Mouse (Mus musculus) kidney, postnatal 36 days (tissue): ENCODE measurements around the gene Olfr1555-ps1.
"Not testable (repeated sequence)": the region's sequence is repeated elsewhere in the genome, so short reads cannot be mapped to it uniquely, and the experiment has no call there.

Experiments used
- DNase-seq, 2 experiments: peaks; one replicate each; pipeline ENCODE4 v3.0.0; 2021 to 2022; ENCODE audit warnings: mixed read lengths in 2 of 2

Gene Olfr1555-ps1

DNA sequence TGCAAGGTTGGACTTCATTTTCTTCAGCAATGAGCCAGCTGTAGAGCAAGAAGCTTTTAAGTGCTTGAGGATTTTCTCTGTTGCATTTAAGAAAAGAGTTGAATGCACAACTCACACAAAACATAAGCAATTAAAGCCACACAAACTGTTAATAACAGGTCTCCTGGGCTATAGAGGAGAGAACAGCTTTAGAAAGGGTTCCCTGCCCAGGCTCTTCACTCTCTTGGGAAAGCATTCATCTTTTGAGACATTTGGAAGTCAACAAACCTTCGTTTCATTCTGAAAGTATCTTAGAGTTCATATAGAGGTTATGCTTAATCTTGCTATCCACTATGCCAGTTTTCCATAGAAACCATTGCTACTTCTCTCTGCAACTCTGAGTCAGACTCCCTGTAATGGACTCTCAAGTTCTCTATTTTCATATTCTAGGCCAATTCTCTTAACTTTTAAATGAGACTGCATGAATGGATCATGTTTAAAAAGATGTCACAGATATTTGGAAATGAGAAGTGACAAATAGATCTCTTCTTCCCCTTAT is at the start of gene Olfr1555-ps1:
TSS of gene Olfr1555-ps1 (minus strand) at position 51 of the 538 bp plus-strand sequence.
- not testable (repeated sequence) for DNase-seq

DNA sequence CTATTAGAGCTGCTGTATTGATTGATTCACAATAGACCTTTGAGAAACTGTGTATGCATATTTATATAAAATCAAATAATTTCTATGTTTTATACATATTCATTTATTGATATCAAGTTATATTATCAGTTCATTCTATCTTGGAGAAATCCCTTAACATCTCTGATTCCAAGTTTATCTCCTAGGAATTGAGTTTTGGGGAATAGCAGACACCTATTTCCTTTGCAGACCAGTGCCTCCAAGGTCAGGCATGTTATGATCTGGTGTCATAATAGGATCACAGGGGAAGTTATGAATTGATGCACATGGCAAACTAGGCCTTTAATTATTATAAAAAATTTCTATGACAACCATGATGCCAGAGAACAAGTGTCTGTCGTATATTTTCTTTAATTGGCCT is 30.4 kb upstream of the Olfr1555-ps1 start, which contains the start of gene Olfr1431:
TSS of gene Olfr1431 (plus strand) at position 301 of the 400 bp plus-strand sequence.
- DNase-seq = no peak

DNA sequence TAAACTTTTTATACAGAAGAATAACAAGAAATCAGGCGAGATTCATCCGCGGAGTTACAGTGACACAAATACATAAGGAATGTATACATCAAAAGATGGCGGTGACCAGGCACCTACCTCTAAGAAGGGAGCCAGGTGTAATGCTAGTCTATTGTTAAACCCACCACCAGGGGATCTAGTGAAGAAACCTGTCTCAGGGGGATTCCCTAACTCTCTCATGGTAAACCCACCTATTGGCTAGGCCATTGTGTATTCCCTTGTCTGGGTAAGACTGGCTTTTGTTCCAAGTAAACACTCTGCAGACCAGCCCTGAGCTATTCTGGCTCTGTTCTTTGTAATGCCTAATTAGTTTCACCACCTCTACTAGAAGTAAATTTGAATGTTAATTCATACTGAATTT is 29.2 kb upstream of the Olfr1555-ps1 start:
- not testable (repeated sequence) for DNase-seq

DNA sequence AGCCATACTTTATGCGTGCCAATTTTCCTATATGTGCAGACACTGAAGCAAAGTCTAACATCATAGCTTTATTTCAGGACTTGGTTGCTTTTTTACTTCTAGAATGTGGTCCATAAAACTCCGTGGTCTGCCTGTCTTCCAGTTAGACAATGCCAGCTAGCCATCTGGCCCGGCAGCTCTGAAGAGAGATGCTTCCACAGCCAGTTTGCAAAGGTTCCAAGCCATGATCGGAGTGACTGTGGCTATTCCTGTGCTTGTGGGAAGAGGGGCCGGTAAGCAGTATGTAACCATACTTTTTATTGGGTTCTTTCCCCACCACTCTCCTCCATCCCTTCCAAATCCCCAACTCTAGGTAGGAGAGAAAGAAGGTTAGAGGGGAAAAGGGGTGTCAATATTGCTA is 5.5 kb upstream of the Olfr1555-ps1 start:
- not testable (repeated sequence) for DNase-seq

DNA sequence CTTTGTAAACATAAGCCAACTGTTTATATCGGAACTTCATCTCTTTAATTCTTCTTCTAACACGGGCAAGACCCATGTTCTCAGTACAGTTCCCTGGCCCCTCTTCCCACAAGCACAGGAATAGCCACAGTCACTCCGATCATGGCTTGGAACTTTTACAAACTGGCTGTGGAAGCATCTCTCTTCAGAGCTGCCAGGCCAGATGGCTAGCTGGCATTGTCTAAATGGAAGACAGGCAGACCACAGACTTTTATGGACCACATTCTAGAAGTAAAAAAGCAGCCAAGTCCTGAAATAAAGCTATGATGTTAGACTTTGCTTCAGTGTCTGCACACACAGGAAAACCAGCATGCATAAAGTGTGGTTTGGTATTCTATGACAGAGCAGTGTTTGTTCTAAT is 24.5 kb downstream of the Olfr1555-ps1 start:
- no peak for DNase-seq

DNA sequence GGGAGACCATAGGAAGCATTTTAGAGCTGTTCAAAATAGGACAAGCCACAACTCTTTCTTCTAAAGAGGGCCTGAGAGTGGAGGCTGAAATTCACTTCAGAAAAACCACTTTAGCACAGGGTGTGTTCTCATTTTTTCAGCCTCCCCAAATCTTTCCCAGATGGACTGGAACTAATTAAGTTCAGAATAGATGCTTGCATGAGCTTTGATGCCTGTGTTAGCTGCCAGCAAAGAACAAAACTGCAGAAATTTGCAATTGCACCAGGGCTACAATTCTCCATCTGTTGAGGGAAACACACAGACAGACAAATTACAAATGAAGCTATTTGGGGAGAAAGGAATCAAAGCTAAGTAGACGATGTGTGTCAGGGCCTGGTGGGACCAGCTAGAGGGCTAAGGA is 26.6 kb downstream of the Olfr1555-ps1 start:
- DNase-seq = no peak

DNA sequence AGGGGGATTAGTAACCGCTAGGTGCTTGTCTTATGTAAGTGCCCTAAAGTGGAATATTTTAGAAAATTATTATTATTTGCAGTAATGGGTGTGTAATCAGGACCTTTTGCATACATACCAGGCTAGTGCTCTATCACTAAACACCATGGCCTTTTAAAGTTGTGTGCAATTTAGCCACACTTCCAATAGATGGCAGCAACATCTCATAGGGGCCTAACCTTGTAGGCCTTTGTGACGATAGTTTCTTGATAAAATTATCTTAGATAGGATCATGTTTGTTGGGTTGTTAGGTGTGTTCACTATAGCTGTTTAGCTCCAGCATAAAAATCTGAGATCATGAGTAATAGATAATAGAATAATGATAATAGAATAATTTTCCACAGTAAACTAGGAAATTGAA is 35.6 kb downstream of the Olfr1555-ps1 start:
- peak; percentile 6 to 40 for DNase-seq

DNA sequence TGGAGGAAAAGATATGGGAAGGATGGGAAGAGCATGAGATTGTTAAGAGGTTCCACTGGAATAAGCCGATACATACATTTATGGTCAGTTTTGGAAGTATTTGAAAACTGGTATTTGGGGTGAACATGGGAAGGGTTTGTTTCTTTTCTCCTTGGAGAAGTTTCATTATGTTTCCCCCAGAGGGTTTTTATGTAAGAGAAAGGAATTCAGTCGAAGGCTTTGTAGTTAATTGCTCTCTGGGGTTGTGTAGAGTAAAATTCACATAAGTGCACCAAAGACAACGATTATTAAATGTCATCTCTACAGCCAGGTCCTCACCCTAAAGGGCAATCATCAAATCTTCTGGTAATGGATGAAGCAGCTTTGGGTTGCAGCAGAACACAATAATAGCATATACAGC is 46.8 kb downstream of the Olfr1555-ps1 start, which contains the start of gene Olfr76:
TSS of gene Olfr76 (minus strand) at position 101 of the 400 bp plus-strand sequence.
- DNase-seq = no peak

DNA sequence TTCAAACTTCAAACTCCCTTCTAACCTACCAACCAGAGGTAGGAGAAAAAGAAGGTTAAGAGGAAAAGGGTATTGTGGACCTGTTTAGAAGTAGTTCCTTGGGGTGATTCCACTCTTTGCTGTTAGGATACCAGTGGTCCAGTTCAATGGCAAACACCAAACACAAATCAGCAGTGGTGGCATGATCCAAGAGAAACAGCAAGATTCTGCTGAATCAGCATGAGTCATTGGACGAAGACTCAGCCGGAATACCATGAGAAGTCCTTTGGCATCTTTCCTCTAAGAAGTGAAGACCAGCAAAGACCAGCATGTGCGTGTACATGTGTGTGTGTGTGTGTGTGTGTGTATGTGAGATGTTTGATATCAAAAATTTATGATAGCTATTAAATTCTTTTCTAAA is 53.4 kb downstream of the Olfr1555-ps1 start:
- DNase-seq = no peak

DNA sequence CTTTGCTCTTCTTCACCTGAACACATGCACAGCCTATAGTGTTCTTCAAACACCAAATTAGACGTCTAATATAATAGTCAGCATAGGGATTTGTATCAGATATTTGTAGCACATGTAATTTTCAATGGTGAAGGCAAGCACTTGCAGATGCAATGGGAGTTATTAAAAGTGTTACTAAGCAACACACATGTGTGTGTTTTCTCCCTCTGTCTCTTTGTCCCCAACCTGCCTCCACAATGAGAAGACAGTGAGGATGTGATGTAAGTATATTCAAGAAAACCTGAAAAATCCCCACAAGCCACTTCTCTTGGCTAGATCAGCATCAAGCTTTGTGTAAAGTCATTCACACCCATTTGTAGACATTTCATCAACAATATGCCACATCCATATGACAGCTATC is 54.1 kb downstream of the Olfr1555-ps1 start, which contains the start of gene Olfr1428:
TSS of gene Olfr1428 (minus strand) at position 101 of the 400 bp plus-strand sequence.
- DNase-seq = no peak
